Mouse (Mus musculus): Measurements from ENCODE around the gene Serpinb6c. TPM values are rescaled to one million over a fixed set of nuclear protein-coding genes. Genes with fewer than 3 reads are reported as not detected.
"Not testable (repeated sequence)": the region's sequence is repeated elsewhere in the genome, so short reads cannot be mapped to it uniquely, and the experiment has no call there.

The Serpinb6c gene
- polyA plus RNA-seq, 1 experiment from 2014 or later: 0.21 TPM

- ATAC-seq (ENCODE audit: low FRiP score, low TSS enrichment): no peak
- H3K27me3 ChIP-seq (ENCODE audit: control insufficient read depth, insufficient read depth, low read length): no peaks in the 10 kb centered on the region
- TF ChIP-seq CTCF (IDR thresholded peaks at IDR 0.05; ENCODE audit: low read depth): no peak
- TF ChIP-seq EP300 (optimal IDR thresholded peaks at IDR 0.05): no peak
Observed at GRCm38 (mm10) chr13:33941288-33941808, 35.8 kb upstream of the Serpinb6c start.

DNA sequence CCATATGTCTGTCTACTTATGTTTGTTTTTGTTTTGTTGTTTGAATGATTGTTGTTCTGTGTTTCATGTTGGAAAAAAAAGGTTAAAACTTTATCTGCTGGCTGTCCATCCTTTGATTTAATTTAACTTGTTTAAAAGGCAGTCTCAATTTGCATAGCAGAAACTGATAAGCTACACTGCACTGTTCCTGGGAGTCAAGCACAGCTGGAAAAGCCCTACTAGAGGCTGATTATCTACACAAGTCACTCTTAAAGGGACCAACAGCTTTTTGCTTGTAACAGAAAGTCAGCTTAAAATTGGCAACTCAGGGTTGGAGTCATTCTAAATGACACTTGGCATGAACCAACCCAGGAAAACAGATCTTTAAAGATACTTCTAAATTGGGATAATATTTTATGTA, 32.1 kb upstream of the Serpinb6c start:
- not testable (repeated sequence) for H3K27me3 ChIP-seq (ENCODE audit: control insufficient read depth, insufficient read depth, low read length); H3K27ac ChIP-seq (replicated peaks); H3K36me3 ChIP-seq (ENCODE audit: control insufficient read depth, insufficient read depth, low read length); ATAC-seq (ENCODE audit: low FRiP score, low TSS enrichment); H3K4me2 ChIP-seq (replicated peaks; ENCODE audit: low read depth); H3K4me3 ChIP-seq (ENCODE audit: low read depth, low read length); H3K4me1 ChIP-seq (replicated peaks; ENCODE audit: control insufficient read depth, insufficient read depth); H3K9me3 ChIP-seq (ENCODE audit: control insufficient read depth, low read length); H3K9ac ChIP-seq (ENCODE audit: low read length); DNase-seq (ENCODE audit: low spot score)

More at GRCm38 (mm10) chr13:33941288-33941808, 35.8 kb upstream of the Serpinb6c start:
- H3K4me3 ChIP-seq (ENCODE audit: low read depth, low read length): no peak overlapping the region
- no peak overlapping the region for H3K9ac ChIP-seq (ENCODE audit: low read length)
- H3K36me3 ChIP-seq (ENCODE audit: control insufficient read depth, insufficient read depth, low read length): no peaks in the 10 kb centered on the region
- no peaks in the 10 kb centered on the region for H3K9me3 ChIP-seq (ENCODE audit: control insufficient read depth, low read length)
- no peaks in the 10 kb centered on the region for H3K4me1 ChIP-seq (replicated peaks; ENCODE audit: control insufficient read depth, insufficient read depth)
- H3K4me2 ChIP-seq (replicated peaks; ENCODE audit: low read depth): no peak overlapping the region
- H3K27ac ChIP-seq (replicated peaks): no peak overlapping the region
- DNase-seq (ENCODE audit: low spot score): no peak
- WGBS: 79% methylated on average over 5 of the region's 5 CpGs

DNA sequence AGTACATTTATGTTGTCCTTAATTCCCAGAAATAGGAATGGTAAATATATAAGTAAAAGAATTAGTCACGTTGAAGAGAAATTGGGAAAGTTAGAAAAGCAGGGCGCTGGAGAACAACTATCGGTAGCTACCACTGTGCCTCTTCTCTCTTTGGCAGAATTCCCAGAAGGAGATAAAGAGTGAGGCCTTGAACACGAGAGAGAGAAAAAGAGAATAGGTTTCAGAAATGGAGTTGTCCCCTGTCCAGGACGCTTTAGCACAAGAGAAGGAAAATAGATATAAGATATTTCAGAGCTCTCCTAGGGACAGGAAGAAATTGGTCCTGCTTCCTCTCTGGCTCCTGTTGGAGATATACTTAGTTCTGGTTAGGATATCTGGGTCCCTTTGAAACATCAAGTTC, 31.6 kb upstream of the Serpinb6c start:
- ATAC-seq (ENCODE audit: low FRiP score, low TSS enrichment) (no peak), DNase-seq (ENCODE audit: low spot score) (no peak)
- H3K9ac ChIP-seq (ENCODE audit: low read length): no peak overlapping the region
- H3K4me3 ChIP-seq (ENCODE audit: low read depth, low read length): no peak overlapping the region
- no peak overlapping the region for H3K4me2 ChIP-seq (replicated peaks; ENCODE audit: low read depth)
- H3K4me1 ChIP-seq (replicated peaks; ENCODE audit: control insufficient read depth, insufficient read depth): 0 out of 2 replicates have a peak, but pooled peaks cover 6% of the 10 kb centered on the region
- H3K36me3 ChIP-seq (ENCODE audit: control insufficient read depth, insufficient read depth, low read length): no peaks in the 10 kb centered on the region
- H3K27ac ChIP-seq (replicated peaks): no peak overlapping the region
- TF ChIP-seq EP300 (optimal IDR thresholded peaks at IDR 0.05) (no peak), CTCF (IDR thresholded peaks at IDR 0.05; ENCODE audit: low read depth) (no peak)
- WGBS: 49% methylated on average over 5 of the region's 5 CpGs
- no peaks in the 10 kb centered on the region for H3K9me3 ChIP-seq (ENCODE audit: control insufficient read depth, low read length)
- H3K27me3 ChIP-seq (ENCODE audit: control insufficient read depth, insufficient read depth, low read length): no peaks in the 10 kb centered on the region

DNA sequence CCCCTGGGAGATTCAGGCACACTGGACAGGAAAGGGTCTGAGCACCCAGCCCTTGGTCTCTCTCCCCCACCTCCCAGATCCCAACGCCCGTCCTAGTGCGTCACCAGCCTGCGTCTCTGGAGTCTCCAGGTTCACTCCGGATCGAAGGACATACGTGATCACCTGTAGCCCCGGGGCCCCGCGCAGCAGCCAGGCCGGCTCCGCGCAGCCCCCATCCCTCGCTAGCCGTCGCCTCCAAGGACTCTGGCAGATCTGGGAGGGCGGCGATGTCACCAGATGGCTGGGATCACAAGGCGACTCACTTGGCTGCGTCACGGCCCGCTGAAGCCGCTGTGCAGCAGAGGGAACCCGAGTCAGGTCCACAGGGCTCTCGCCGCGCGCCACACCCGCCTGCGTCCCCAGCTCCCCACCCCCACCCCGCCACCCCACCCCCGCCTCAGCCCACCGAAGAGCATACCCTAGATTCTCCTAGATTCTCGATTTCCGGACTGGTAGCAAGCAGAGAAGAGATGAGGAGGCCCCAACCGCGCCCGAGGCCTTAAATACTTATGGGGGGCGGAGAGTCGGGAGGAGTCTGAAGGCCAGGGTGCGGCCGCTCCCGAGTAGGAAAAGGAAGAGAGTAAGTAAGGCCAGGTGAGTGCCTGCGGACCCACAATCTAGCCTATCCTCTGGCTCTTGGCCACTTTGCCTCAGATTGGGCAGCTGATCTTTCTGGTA, 30.1 kb upstream of the Serpinb6c start:
- peak overlapping the region; percentile 96 for H3K9ac ChIP-seq (ENCODE audit: low read length)
- no peaks in the 10 kb centered on the region for H3K27me3 ChIP-seq (ENCODE audit: control insufficient read depth, insufficient read depth, low read length)
- 0 out of 2 replicates have a peak, but pooled peaks cover 6% of the 10 kb centered on the region for H3K4me1 ChIP-seq (replicated peaks; ENCODE audit: control insufficient read depth, insufficient read depth)
- H3K4me2 ChIP-seq (replicated peaks; ENCODE audit: low read depth): peak overlapping the region; percentile 69
- H3K27ac ChIP-seq (replicated peaks): peak overlapping the region; percentile 88
- no peak for TF ChIP-seq CTCF (IDR thresholded peaks at IDR 0.05; ENCODE audit: low read depth)
- no peak for TF ChIP-seq EP300 (optimal IDR thresholded peaks at IDR 0.05)
- ATAC-seq (ENCODE audit: low FRiP score, low TSS enrichment): peak; percentile 90
- H3K36me3 ChIP-seq (ENCODE audit: control insufficient read depth, insufficient read depth, low read length): peaks cover 4% of the 10 kb centered on the region; the same call in 1 of the 2 replicates
- H3K4me3 ChIP-seq (ENCODE audit: low read depth, low read length): peak overlapping the region; percentile 83
- WGBS: 1% methylated on average over 44 of the region's 44 CpGs
- no peaks in the 10 kb centered on the region for H3K9me3 ChIP-seq (ENCODE audit: control insufficient read depth, low read length)
- DNase-seq (ENCODE audit: low spot score): peak; percentile 82

- TF ChIP-seq EP300 (optimal IDR thresholded peaks at IDR 0.05) (no peak), CTCF (IDR thresholded peaks at IDR 0.05; ENCODE audit: low read depth) (no peak)
- WGBS: 48% methylated on average over 6 of the region's 6 CpGs
- peak overlapping the region; percentile 69 for H3K4me2 ChIP-seq (replicated peaks; ENCODE audit: low read depth)
- peak overlapping the region; percentile 83 for H3K4me3 ChIP-seq (ENCODE audit: low read depth, low read length)
- H3K4me1 ChIP-seq (replicated peaks; ENCODE audit: control insufficient read depth, insufficient read depth): 0 out of 2 replicates have a peak, but pooled peaks cover 6% of the 10 kb centered on the region
- H3K9ac ChIP-seq (ENCODE audit: low read length): peak overlapping the region; percentile 96
- peaks cover 4% of the 10 kb centered on the region; the same call in 1 of the 2 replicates for H3K36me3 ChIP-seq (ENCODE audit: control insufficient read depth, insufficient read depth, low read length)
- DNase-seq (ENCODE audit: low spot score): peak; percentile 40
- H3K9me3 ChIP-seq (ENCODE audit: control insufficient read depth, low read length): no peaks in the 10 kb centered on the region
- ATAC-seq (ENCODE audit: low FRiP score, low TSS enrichment): peak; percentile 76
- H3K27me3 ChIP-seq (ENCODE audit: control insufficient read depth, insufficient read depth, low read length): no peaks in the 10 kb centered on the region
- H3K27ac ChIP-seq (replicated peaks): no peak overlapping the region
Observed at GRCm38 (mm10) chr13:33934743-33935142, 29.2 kb upstream of the Serpinb6c start.

- Histone ChIP-seq H3K27ac (replicated peaks) (no peak overlapping the region), H3K36me3 (ENCODE audit: control insufficient read depth, insufficient read depth, low read length) (peaks cover 4% of the 10 kb centered on the region), H3K4me3 (ENCODE audit: low read depth, low read length) (no peak overlapping the region), H3K4me2 (replicated peaks; ENCODE audit: low read depth) (no peak overlapping the region), H3K4me1 (replicated peaks; ENCODE audit: control insufficient read depth, insufficient read depth) (0 out of 2 replicates have a peak, but pooled peaks cover 3% of the 10 kb centered on the region), H3K9me3 (ENCODE audit: control insufficient read depth, low read length) (no peaks in the 10 kb centered on the region), H3K9ac (ENCODE audit: low read length) (no peak overlapping the region), H3K27me3 (ENCODE audit: control insufficient read depth, insufficient read depth, low read length) (no peaks in the 10 kb centered on the region)
- WGBS: 73% methylated on average over 3 of the region's 3 CpGs
- ATAC-seq (ENCODE audit: low FRiP score, low TSS enrichment) (no peak), DNase-seq (ENCODE audit: low spot score) (no peak)
- no peak for TF ChIP-seq EP300 (optimal IDR thresholded peaks at IDR 0.05)
- no peak for TF ChIP-seq CTCF (IDR thresholded peaks at IDR 0.05; ENCODE audit: low read depth)
Observed at GRCm38 (mm10) chr13:33930912-33931311, 25.4 kb upstream of the Serpinb6c start.
